Mouse (Mus musculus): ENCODE data around the gene Gtpbp8. TPM values are rescaled to one million over a fixed set of nuclear protein-coding genes. Genes with fewer than 3 reads are reported as not detected.

Gene Gtpbp8
- polyA plus RNA-seq, 1 experiment from 2014 or later: 36.9 TPM

DNA sequence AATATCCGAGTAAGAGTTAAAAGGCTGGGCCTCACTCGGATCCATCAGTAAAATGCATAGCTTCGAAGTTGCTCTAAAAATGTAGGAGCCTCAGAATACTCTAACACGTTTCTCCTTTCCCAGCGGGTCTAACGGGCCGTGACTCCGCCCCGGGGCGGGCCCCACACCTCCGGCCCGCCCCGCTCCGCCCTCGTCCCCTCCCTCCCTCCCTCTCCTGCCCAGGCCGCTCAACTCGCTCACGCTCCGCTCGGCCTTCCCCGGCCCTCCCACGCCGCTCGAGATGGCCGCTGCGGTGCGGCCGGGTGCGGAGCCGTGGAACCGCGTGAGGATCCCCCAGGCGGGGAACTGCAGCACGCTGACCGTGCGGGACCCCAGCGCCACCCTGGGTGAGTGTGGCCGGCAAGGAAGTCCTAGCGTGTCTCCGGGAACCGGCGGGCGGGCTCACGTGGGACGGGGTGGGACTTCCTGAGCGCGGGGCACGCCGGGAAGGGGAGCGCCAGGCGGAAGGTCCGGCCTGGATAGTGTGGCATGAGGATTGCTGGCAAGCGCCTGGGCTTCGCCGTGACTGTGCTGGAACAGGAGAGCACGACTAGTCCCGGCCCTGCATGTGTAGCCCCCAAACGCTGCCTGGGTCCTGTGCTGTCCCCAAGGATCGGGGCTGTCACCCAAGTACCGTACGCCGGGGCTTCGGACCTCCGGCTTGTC is 21.9 kb downstream of the Gtpbp8 start, which contains the start of gene Nepro:
Nepro (plus strand) TSS at position 219 of the 705 bp plus-strand sequence.
- Histone ChIP-seq H3K27ac (peak within 1 kb of the TSS; percentile 79), H3K4me2 (replicated peaks) (peak within 1 kb of the TSS; percentile 67), H3K27me3 (replicated peaks) (no peaks in the 10 kb centered on the region), H3K36me3 (peaks cover 12% of the 10 kb centered on the region), H3K9ac (peak within 1 kb of the TSS; percentile 85), H3K9me3 (no peaks in the 10 kb centered on the region), H3K4me3 (peak within 1 kb of the TSS; percentile 79), H3K4me1 (peaks cover 15% of the 10 kb centered on the region; the same call in 1 of the 2 replicates)
- ATAC-seq (ENCODE audit: low FRiP score, low read depth): peak; percentile 98
- WGBS: under 1% methylated on average over 63 of the region's 64 CpGs

DNA sequence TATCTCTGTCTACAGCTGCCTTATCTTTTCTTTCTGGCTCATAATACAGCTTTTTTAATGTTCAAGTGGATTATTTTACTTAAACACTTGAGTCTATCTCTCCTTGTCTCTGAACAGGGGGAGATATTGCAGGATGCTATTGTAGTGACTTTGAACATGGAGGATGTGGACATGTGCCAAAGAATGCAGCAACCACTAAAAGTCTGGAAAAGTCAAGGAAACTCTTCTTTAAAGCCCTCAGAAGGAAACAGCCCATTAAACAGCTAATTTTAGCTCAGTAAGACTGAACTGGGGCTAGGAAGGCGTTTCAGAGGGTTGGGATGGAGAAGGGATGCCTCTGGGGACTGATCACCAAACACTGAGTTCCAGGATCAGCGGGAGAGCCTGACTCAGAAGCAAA is 23.5 kb downstream of the Gtpbp8 start:
- no peak overlapping the region for H3K9ac ChIP-seq
- no peak for ATAC-seq (ENCODE audit: low FRiP score, low read depth)
- H3K9me3 ChIP-seq: no peaks in the 10 kb centered on the region
- no peak overlapping the region for H3K4me3 ChIP-seq
- peaks cover 9% of the 10 kb centered on the region for H3K36me3 ChIP-seq
- 76% methylated on average over 2 of the region's 2 CpGs for WGBS
- peaks cover 15% of the 10 kb centered on the region; the same call in 1 of the 2 replicates for H3K4me1 ChIP-seq
- H3K27me3 ChIP-seq (replicated peaks): no peaks in the 10 kb centered on the region
- peak overlapping the region; percentile 14; the same call in 1 of the 2 replicates for H3K4me2 ChIP-seq (replicated peaks)
- no peak overlapping the region for H3K27ac ChIP-seq

DNA sequence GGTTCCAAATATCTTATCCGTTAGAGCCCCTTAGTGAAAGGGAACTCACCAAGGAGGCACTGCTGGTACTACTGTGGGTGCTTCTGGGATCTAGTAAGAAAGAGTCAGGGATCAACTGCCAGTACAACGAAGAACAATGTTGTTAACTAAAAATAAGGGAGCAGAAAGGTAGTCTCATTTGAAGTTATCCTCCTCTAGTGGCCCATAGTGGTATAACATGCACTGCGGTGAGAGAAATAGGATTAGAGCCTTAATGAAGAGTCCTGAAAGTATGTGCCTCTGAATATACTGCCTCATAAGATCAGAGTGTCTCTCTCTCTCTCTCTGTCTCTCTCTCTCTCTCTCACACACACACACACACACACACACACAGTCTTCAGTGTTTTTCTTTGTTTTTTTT is 25.6 kb downstream of the Gtpbp8 start:
- H3K4me2 ChIP-seq (replicated peaks): no peak overlapping the region
- H3K4me3 ChIP-seq: no peak overlapping the region
- peaks cover 21% of the 10 kb centered on the region; the same call in 1 of the 2 replicates for H3K4me1 ChIP-seq
- no peak overlapping the region for H3K27ac ChIP-seq
- H3K9ac ChIP-seq: no peak overlapping the region
- 66% methylated on average over 3 of the region's 3 CpGs for WGBS
- no peaks in the 10 kb centered on the region for H3K27me3 ChIP-seq (replicated peaks)
- H3K36me3 ChIP-seq: peaks cover 9% of the 10 kb centered on the region
- H3K9me3 ChIP-seq: no peaks in the 10 kb centered on the region
- no peak for ATAC-seq (ENCODE audit: low FRiP score, low read depth)

DNA sequence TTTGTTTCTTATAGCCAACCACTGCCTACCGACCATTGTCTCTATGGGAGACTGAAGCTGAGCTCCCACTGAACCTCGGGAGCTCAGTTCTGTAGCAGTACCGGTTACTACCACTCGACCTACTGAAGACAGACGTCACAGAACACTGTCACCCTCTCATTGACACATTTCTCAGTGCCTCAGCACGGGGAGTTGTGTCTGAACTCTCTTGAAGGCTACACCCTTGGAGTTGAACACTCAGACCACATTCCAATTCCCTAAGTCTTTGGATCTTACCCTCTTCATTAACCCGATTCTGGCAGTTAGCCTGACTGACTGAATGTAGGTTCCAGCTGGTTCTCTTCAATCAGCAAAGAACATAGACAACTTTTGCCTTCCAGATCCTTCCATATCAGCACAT is 26.8 kb downstream of the Gtpbp8 start:
- Histone ChIP-seq H3K4me3 (no peak overlapping the region), H3K36me3 (peaks cover 9% of the 10 kb centered on the region), H3K27ac (no peak overlapping the region), H3K4me1 (peaks cover 16% of the 10 kb centered on the region; the same call in 1 of the 2 replicates), H3K9ac (no peak overlapping the region), H3K27me3 (replicated peaks) (no peaks in the 10 kb centered on the region), H3K4me2 (replicated peaks) (no peak overlapping the region), H3K9me3 (no peaks in the 10 kb centered on the region)
- 83% methylated on average over 7 of the region's 7 CpGs for WGBS
- no peak for ATAC-seq (ENCODE audit: low FRiP score, low read depth)

DNA sequence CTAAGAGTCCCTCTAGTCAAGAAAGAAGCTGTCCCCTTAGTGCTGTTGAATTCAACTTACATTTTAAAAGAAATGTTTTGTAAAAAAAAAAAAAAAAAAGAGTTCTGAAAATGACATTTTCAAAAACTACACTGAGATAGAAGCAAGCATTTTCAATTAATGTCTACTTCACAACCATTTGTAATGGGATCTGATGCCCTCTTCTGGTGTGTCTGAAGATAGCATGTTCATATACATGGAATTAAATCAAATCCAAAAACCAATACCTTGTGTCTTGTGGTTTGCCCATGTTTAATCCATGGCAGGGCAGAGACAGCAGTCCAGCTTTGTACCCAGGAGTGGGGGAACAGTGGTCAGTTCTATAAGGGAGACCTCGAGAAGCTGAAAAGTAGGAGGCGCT is 28.3 kb downstream of the Gtpbp8 start:
- Histone ChIP-seq H3K9ac (no peak overlapping the region), H3K4me3 (no peak overlapping the region), H3K36me3 (peaks cover 9% of the 10 kb centered on the region), H3K27me3 (replicated peaks) (no peaks in the 10 kb centered on the region), H3K4me1 (peaks cover 9% of the 10 kb centered on the region; the same call in 1 of the 2 replicates), H3K4me2 (replicated peaks) (no peak overlapping the region), H3K9me3 (no peaks in the 10 kb centered on the region), H3K27ac (no peak overlapping the region)
- WGBS: 74% methylated on average over 2 of the region's 2 CpGs
- ATAC-seq (ENCODE audit: low FRiP score, low read depth): no peak

DNA sequence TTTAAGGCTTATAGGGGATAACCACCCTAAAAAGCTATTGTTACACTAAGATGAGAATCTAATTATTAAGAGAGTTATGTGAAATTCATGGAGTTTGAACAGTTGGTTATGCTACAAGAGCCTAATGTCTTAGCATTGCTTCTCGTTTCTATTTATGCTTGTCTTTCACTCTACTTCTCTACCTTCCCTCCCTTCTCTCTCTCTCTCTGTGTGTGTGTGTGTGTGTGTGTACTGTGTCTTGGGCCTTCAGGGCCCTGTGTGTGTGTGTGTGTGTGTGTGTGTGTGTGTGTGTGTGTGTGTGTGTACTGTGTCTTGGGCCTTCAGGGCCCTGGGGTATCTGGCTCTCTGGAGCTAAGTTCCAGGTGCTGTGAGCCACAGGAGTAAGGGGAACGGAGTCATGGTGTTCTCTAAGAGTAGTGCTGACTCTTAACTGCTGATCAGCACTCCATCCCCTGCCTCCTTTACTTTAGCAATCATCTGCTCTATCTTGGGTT is 29.0 kb downstream of the Gtpbp8 start:
- Histone ChIP-seq H3K27me3 (replicated peaks) (no peaks in the 10 kb centered on the region), H3K9me3 (no peaks in the 10 kb centered on the region), H3K27ac (no peak overlapping the region), H3K9ac (peak overlapping the region; percentile 29; the same call in 1 of the 2 replicates), H3K36me3 (peaks cover 9% of the 10 kb centered on the region), H3K4me3 (no peak overlapping the region), H3K4me2 (replicated peaks) (no peak overlapping the region), H3K4me1 (peaks cover 7% of the 10 kb centered on the region; the same call in 1 of the 2 replicates)
- WGBS: 87% methylated on average over 2 of the region's 2 CpGs
- ATAC-seq (ENCODE audit: low FRiP score, low read depth): peak; percentile 62

DNA sequence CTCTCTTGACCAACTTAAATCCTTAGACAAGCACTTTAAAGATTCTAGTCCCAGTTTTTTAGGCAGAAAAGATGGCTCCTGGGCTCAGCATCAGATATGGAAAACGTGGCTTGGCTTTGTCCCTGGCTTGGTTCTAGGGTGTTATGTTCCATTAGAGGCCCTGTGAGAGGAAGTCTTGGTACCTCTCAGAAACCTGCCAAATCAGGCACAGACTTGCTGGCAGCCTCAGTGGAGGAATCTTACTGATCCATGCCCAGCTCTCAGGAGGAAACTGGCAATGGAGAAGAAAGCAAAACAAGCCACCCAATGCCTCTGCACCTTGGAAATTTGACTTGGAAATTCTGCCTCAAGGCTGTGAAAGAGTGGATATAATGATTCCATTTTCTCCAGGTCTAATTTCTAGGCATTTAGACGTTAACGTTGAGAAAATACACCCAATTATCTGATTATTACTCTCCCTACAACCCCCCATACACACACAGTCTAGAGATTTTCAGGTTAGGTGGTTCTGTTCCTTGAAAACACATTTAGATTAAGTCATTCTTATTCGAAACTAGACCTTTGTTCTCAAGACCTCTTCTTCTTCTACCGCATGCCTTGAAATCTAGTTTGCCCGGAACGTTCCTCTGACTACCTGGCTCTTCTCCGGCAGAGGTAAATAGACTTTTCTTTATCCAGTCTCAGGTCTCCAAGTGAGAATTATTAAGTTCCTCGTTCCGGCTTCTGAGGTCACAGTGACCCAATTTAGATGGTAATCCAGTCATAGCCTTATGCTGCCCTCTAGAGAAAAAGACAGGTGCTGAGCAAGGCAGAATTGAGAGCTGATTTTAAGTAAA is 29.6 kb downstream of the Gtpbp8 start:
- peaks cover 9% of the 10 kb centered on the region for H3K36me3 ChIP-seq
- no peaks in the 10 kb centered on the region for H3K9me3 ChIP-seq
- no peak overlapping the region for H3K4me3 ChIP-seq
- no peak overlapping the region for H3K27ac ChIP-seq
- peaks cover 7% of the 10 kb centered on the region; the same call in 1 of the 2 replicates for H3K4me1 ChIP-seq
- no peaks in the 10 kb centered on the region for H3K27me3 ChIP-seq (replicated peaks)
- H3K9ac ChIP-seq: no peak overlapping the region
- 0 out of 2 replicates have a peak, but pooled peaks have one; percentile 70 for ATAC-seq (ENCODE audit: low FRiP score, low read depth)
- no peak overlapping the region for H3K4me2 ChIP-seq (replicated peaks)
- WGBS: 37% methylated on average over 10 of the region's 10 CpGs

DNA sequence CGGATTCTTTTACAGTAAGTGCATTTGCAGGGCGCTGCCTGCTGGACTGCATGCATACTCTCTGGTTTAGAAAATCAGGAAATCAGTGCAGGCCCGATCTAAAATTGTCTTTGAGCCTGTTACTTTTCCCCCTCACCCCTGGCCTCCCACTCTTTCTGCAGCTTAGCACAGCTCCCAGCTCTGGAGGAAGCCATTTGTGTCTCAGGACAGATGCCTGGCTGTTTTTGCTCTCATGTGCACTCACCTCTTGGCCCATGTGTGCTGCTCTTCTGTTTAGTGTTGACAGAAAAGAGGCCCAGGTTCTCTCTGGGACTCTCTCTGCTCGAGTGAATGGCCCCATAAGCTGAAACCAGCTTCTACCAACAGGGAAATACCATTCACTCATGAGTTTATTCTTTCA is 42.7 kb downstream of the Gtpbp8 start:
- 64% methylated on average over 4 of the region's 4 CpGs for WGBS
- Histone ChIP-seq H3K4me2 (replicated peaks) (no peak overlapping the region), H3K4me1 (peaks cover 3% of the 10 kb centered on the region; the same call in 1 of the 2 replicates), H3K9me3 (no peaks in the 10 kb centered on the region), H3K36me3 (no peaks in the 10 kb centered on the region), H3K9ac (no peak overlapping the region), H3K27ac (no peak overlapping the region), H3K4me3 (no peak overlapping the region), H3K27me3 (replicated peaks) (no peaks in the 10 kb centered on the region)
- no peak for ATAC-seq (ENCODE audit: low FRiP score, low read depth)

DNA sequence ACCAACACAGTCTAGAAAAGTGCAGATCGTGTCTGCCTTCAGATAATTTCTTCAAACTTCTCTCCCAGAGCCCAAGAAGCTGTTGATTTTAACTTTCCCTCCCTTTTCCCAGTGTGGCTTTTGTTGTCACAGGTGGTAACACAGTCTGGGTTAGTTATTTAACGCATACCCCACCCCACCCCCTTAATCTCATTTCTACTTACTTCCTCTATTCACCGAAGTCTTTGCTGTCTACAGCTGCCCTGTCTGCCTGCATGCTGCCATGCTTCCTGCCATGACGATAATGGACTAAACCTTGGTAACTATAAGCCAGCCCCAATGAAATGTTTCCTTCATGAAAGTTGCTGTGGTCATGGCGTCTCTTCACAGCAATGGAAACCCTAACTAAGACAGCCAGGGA is 43.9 kb downstream of the Gtpbp8 start:
- Histone ChIP-seq H3K4me1 (peaks cover 3% of the 10 kb centered on the region; the same call in 1 of the 2 replicates), H3K9me3 (no peaks in the 10 kb centered on the region), H3K4me3 (no peak overlapping the region), H3K27ac (no peak overlapping the region), H3K36me3 (no peaks in the 10 kb centered on the region), H3K27me3 (replicated peaks) (no peaks in the 10 kb centered on the region), H3K9ac (no peak overlapping the region), H3K4me2 (replicated peaks) (no peak overlapping the region)
- no peak for ATAC-seq (ENCODE audit: low FRiP score, low read depth)
- 80% methylated on average over 5 of the region's 5 CpGs for WGBS

DNA sequence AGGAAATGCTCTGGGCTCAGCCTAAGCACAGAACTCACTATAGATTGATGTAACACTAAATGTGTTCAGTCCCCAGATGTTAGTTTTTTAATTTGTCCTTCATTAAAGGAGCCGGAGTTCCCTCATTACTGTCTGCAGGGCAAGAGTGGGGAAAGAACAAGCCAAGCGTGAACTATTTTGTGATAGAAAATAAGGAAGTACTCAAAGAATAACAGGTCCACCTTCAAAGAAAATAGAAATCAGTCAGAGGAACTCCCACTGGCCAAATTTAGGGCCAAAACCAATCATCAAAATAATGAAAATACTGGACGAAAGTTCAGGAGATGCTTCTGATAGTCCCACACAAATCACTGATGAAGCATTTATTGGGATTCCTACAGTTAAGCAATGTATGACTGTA is 45.0 kb downstream of the Gtpbp8 start:
- Histone ChIP-seq H3K27ac (no peak overlapping the region), H3K27me3 (replicated peaks) (no peaks in the 10 kb centered on the region), H3K9me3 (no peaks in the 10 kb centered on the region), H3K9ac (no peak overlapping the region), H3K36me3 (no peaks in the 10 kb centered on the region), H3K4me3 (no peak overlapping the region), H3K4me2 (replicated peaks) (no peak overlapping the region), H3K4me1 (peaks cover 3% of the 10 kb centered on the region; the same call in 1 of the 2 replicates)
- no peak for ATAC-seq (ENCODE audit: low FRiP score, low read depth)
- 84% methylated on average over 3 of the region's 3 CpGs for WGBS

DNA sequence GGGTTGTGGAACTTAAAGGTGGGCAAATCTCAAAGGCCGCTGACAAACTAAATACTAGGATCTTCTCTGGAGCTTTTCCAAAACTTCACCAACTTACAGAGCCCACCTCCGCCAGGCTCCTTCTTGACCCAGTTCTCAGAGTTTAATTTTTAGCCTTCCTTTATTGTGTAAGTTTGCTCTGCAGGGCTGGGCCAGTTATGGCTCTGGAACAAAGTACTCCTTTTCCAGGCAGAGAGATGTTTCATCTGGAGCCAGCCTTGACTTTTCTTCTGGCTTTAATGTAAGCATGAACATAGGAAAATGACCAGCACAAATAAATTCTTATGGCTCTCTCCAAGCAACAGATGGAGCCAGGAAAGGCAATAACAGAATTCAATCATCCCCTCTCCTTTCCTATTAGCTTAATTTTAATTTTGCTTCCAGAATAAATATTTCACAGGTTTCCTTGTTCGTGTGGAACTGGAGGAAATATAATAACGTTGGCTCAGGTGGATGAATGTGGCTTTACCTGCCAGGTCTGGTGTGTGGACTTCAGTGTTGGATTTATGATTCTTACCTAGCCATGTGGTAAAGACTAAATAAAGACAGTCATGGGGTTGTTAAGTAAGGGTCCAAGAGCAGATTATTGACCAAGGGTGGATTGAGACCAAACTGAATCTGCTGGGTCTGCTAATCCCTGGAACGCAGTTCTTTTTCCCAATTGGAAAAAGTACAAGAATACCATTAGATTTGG is 48.5 kb downstream of the Gtpbp8 start:
- Histone ChIP-seq H3K4me3 (no peak overlapping the region), H3K4me1 (no peaks in the 10 kb centered on the region), H3K9me3 (no peaks in the 10 kb centered on the region), H3K36me3 (no peaks in the 10 kb centered on the region), H3K27ac (no peak overlapping the region), H3K27me3 (replicated peaks) (no peaks in the 10 kb centered on the region), H3K9ac (no peak overlapping the region), H3K4me2 (replicated peaks) (no peak overlapping the region)
- ATAC-seq (ENCODE audit: low FRiP score, low read depth): no peak
- 92% methylated on average over 5 of the region's 5 CpGs for WGBS
